Mouse (Mus musculus): ENCODE results near the gene Zfp651.

DNA sequence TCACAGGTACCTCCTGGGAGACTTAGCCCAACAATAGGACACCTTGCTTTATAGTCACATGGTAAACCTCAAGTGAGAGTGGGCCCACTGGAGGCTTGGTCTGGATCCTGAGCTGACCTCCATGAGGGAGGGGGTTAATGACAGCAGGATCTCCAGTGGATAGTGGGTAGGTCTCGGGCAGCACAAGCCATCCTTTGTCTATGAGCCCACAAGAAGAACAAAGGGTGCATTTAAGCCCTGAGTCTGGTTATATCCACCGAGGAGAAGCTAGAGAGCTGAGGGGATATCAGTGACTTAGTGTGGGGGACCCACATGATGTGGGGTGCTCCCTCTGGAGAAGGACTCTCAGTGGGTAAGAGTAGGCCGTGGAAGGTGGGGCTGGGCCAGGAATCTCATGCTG is 49.4 kb downstream of the Zfp651 start:
- no peak for TF ChIP-seq CTCF (IDR thresholded peaks at IDR 0.05; ENCODE audit: low read depth)
- no peak for TF ChIP-seq EP300 (IDR thresholded peaks at IDR 0.05; ENCODE audit: low read depth)
